Mouse (Mus musculus) ES-E14 (cell line): Measurements from ENCODE around the gene Plcg2. TPM values are rescaled to one million over a fixed set of nuclear protein-coding genes. Genes with fewer than 3 reads are reported as not detected.

Source experiments
- DNase-seq: peaks from one replicate; pipeline ENCODE4 v3.0.0-alpha.2; 2013; ENCODE audit warnings: low read depth, low spot score
- H3K27ac ChIP-seq: 2 replicates; pipeline ENCODE4 v1.5.1; 2012; ENCODE audit warnings: low read depth, mild to moderate bottlenecking, low read length, moderate library complexity, mixed read lengths; ENCODE audit not compliant: poor library complexity, insufficient read depth, severe bottlenecking
- H3K36me3 ChIP-seq: 2 replicates; pipeline ENCODE4 v1.6.1; 2012; ENCODE audit warnings: mild to moderate bottlenecking, low read length, moderate library complexity, mixed read lengths; ENCODE audit not compliant: control insufficient read depth, poor library complexity, insufficient read depth, severe bottlenecking
- H3K4me1 ChIP-seq, 2 experiments: fragments of 150-350 bp in 1 of 2; sonication (generic) in 1 of 2; 2 replicates each; pipeline ENCODE4 v1.6.1; 2012; ENCODE audit warnings: low read length in 2 of 2, mild to moderate bottlenecking in 1 of 2, mixed read lengths in 1 of 2; ENCODE audit not compliant: control insufficient read depth in 2 of 2, insufficient read depth in 2 of 2, poor library complexity in 1 of 2
- H3K4me3 ChIP-seq, 2 experiments: fragments of 150-350 bp in 1 of 2; sonication (generic) in 1 of 2; 2 replicates each; pipeline ENCODE4 v1.5.1; 2012; ENCODE audit warnings: low read length in 2 of 2, low read depth in 1 of 2, mild to moderate bottlenecking in 1 of 2, mixed read lengths in 1 of 2; ENCODE audit not compliant: insufficient read depth in 1 of 2, poor library complexity in 1 of 2, severe bottlenecking in 1 of 2
- H3K9ac ChIP-seq: 2 replicates; pipeline ENCODE4 v1.6.1; 2012; ENCODE audit warnings: low read depth, mild to moderate bottlenecking, low read length, mixed read lengths; ENCODE audit not compliant: poor library complexity, insufficient read depth, severe bottlenecking
- H3K9me3 ChIP-seq: fragments of 150-350 bp; sonication (generic); 2 replicates; pipeline ENCODE4 v1.6.1; 2012; ENCODE audit warnings: low read depth, mild to moderate bottlenecking, low read length; ENCODE audit not compliant: control insufficient read depth, insufficient read depth
- CHD2 ChIP-seq: IDR thresholded peaks from 2 replicates; pipeline ENCODE4 v1.6.1; 2014; ENCODE audit warnings: mild to moderate bottlenecking, low read depth, low read length, inconsistent platforms
- HCFC1 ChIP-seq: IDR thresholded peaks from 2 replicates; pipeline ENCODE4 v1.6.1; 2012; ENCODE audit warnings: low read length, inconsistent platforms, borderline replicate concordance; ENCODE audit not compliant: insufficient read depth
- MAFK ChIP-seq: IDR thresholded peaks from 2 replicates; pipeline ENCODE4 v1.6.1; 2014; ENCODE audit warnings: mild to moderate bottlenecking, low read depth, low read length, inconsistent platforms; ENCODE audit not compliant: insufficient read depth
- ZC3H11A ChIP-seq: IDR thresholded peaks from 2 replicates; pipeline ENCODE4 v1.6.1; 2012; ENCODE audit warnings: low read depth, mild to moderate bottlenecking, inconsistent platforms, low read length, borderline replicate concordance
- ZNF384 ChIP-seq: IDR thresholded peaks from 2 replicates; pipeline ENCODE4 v1.6.1; 2012; ENCODE audit warnings: low read depth, low read length, inconsistent platforms
- in situ Hi-C, 2 experiments: fragments of 600-800 bp; cut with MboI; formaldehyde crosslinking; loops; one replicate each; pipeline ENCODE4 v1.15.1; 2025; ENCODE audit warnings: low sequenced_read_pairs in 2 of 2, inconsistent platforms in 1 of 2; ENCODE audit not compliant: unreplicated experiment in 2 of 2
- total RNA-seq: library from RNA; depleted of rRNA; stranded (reverse); fragments of 300-350 nt; gene quantifications from 2 replicates; pipeline ENCODE4 v1.2.3, GENCODE M21; 2012

Gene Plcg2
- total RNA-seq, 1 experiment = 32.4 TPM

GRCm38 (mm10) chr8:117455701-117456100 is 42.4 kb upstream of the Plcg2 start:
- no peaks in the 10 kb centered on the region for H3K9me3 ChIP-seq

GRCm38 (mm10) chr8:117458440-117458839 is 39.7 kb upstream of the Plcg2 start:
- DNase-seq = no peak
- no peak overlapping the region for H3K27ac ChIP-seq

More at GRCm38 (mm10) chr8:117455701-117456100, 42.4 kb upstream of the Plcg2 start:
- in situ Hi-C loops = loop anchor here in 1 of 2 experiments (25.0 kb wide), 1 partner anchor 243 kb away; no protein-coding TSS in a partner anchor
- Histone ChIP-seq H3K27ac (no peak overlapping the region), H3K36me3 (peaks cover 49% of the 10 kb centered on the region), H3K9ac (no peak overlapping the region), H3K4me1 (peaks cover 3 to 12% of the 10 kb centered on the region in 2 experiments; a peak in 3 of 4 replicates), H3K4me3 (no peak overlapping the region)
- no peak for DNase-seq
- TF ChIP-seq HCFC1 (no peak), ZC3H11A (no peak), ZNF384 (no peak), MAFK (no peak), CHD2 (no peak)

GRCm38 (mm10) chr8:117462701-117463284 is 35.3 kb upstream of the Plcg2 start:
- Histone ChIP-seq H3K9ac (no peak overlapping the region), H3K4me1 (peaks cover 3 to 12% of the 10 kb centered on the region in 2 experiments; a peak in 3 of 4 replicates), H3K9me3 (no peaks in the 10 kb centered on the region), H3K4me3 (no peak overlapping the region), H3K36me3 (peaks cover 4% of the 10 kb centered on the region; the same call in 1 of the 2 replicates), H3K27ac (no peak overlapping the region)
- in situ Hi-C loops = loop anchor here in 1 of 2 experiments (25.0 kb wide), 1 partner anchor 250 kb away; no protein-coding TSS in a partner anchor
- no peak for DNase-seq
- no peak for TF ChIP-seq HCFC1
- TF ChIP-seq CHD2 = no peak
- TF ChIP-seq ZNF384 = no peak
- no peak for TF ChIP-seq ZC3H11A
- TF ChIP-seq MAFK = no peak

More at GRCm38 (mm10) chr8:117458440-117458839, 39.7 kb upstream of the Plcg2 start:
- no peak for TF ChIP-seq ZNF384
- TF ChIP-seq ZC3H11A = no peak
- no peak for TF ChIP-seq HCFC1
- no peak for TF ChIP-seq MAFK
- TF ChIP-seq CHD2 = no peak
- Histone ChIP-seq H3K4me1 (peaks cover 3 to 12% of the 10 kb centered on the region in 2 experiments; a peak in 3 of 4 replicates), H3K9ac (no peak overlapping the region), H3K36me3 (peaks cover 38% of the 10 kb centered on the region), H3K4me3 (no peak overlapping the region), H3K9me3 (no peaks in the 10 kb centered on the region)
- in situ Hi-C loops = loop anchor here in 1 of 2 experiments (25.0 kb wide), 1 partner anchor 246 kb away; no protein-coding TSS in a partner anchor

- Histone ChIP-seq H3K4me3 (no peak overlapping the region), H3K4me1 (peaks cover 3 to 8% of the 10 kb centered on the region in 2 experiments; a peak in 3 of 4 replicates), H3K9me3 (no peaks in the 10 kb centered on the region), H3K27ac (no peak overlapping the region), H3K36me3 (peaks cover 1% of the 10 kb centered on the region; the same call in 1 of the 2 replicates), H3K9ac (no peak overlapping the region)
- TF ChIP-seq ZC3H11A = no peak
- no peak for TF ChIP-seq CHD2
- in situ Hi-C loops = loop anchor here in 1 of 2 experiments (25.0 kb wide), 1 partner anchor 252 kb away; no protein-coding TSS in a partner anchor
- DNase-seq = no peak
Measured at GRCm38 (mm10) chr8:117464525-117464924, 33.6 kb upstream of the Plcg2 start.
